Mouse (Mus musculus) c-Kit-negative CD71-positive TER-119-positive erythroid progenitor cells, embryonic 14.5 days (primary cell): ENCODE data around the gene Ndufb4.

ENCODE experiments used
- DNase-seq: peaks from one replicate; pipeline ENCODE4 v3.0.0-alpha.2; 2013; ENCODE audit warnings: low read depth, low spot score

The Ndufb4 gene

DNA sequence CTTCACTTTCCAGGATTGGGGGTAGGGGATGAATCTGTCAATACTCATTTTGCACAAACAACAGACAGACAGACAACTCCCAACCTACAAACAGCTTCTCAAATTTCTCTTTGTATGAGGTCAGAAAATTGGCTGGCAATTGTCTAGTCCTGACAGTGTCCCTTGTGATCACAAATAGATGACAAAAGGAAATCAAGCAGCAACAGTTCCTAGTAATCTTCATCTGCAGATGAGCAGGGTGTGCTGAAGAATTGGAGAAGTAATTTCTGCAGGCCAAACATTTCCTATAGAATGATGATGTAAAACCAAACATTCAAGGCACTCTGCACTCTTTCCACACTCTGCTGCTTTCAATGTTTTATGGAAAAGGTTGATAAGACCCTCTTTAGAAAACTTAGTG lies 16.5 kb downstream of the Ndufb4 start:
- no peak for DNase-seq

DNA sequence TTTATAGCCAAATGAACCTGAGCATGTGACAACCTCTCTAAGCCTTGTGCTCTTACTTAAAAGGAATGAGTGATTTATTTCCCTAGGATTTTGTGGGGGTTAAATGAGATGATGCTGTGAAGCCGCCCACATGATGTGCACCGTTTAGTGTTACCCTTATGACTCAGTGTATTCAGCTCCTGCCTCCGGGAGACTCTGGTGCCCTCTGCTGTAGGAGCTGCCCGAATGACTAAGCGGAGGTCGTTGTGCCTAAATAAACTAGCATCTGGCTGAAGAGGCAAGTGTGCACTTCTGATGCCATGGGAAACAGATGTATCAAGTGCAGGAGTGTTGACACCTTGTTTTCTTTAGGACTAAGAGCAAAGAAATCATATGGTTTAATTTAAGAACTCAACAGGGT lies 18.1 kb downstream of the Ndufb4 start:
- no peak for DNase-seq

DNA sequence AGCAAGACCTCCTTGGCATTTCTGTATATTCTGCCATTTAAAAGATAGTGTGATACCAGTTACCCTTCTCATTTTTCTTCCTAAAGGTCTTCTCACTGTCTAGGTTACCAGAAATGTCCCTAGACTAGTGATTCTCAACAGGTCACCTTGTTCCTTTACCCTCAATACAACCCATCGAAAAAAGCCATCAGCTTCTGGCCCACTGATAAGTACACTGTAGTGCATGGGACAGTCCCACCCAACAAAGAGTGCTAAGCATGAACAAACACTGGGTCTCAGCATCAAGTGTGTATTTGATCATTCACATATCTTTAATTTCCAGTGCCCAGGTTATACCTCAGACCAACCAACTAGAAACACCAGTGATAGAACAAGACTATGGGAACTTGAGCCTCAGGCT lies 19.2 kb downstream of the Ndufb4 start:
- DNase-seq = no peak

DNA sequence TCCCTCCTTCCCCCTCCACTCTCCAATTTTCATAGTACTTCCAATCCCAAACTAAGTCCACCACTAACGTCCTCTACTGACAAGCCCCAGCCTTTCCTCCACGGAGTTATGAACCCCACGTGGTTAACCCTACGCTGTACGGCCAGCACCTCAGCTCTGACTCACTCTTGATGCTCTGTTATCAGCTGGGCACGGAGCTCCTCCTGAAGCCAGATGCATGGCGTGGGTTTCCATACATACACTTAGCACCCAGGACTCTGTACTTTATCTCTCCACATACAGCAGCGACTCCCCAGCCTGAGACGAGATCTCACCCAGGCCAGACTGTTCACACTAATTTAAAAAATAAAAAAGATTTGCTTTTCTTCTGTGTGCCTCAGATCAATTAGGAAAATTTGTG lies 19.7 kb downstream of the Ndufb4 start:
- no peak for DNase-seq

DNA sequence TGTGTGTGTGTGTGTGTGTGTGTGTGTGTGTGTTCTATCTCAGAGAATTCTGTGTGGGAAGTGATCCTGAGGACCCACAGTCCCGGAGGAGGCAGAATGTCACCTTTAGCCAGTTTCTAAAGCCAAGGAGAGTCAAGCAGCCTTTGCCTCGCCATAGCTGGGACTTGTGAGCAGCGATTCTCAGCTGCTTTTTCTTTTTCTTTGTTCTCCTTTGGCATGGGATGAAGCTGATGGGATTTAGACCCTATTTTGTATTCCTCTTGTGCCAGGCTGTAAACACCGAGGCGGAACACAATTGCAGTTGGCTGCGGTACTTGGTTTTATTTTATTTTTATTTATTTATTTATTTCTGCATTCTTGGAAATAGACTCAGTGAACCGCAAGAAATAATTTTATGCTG lies 25.2 kb downstream of the Ndufb4 start:
- DNase-seq = no peak

DNA sequence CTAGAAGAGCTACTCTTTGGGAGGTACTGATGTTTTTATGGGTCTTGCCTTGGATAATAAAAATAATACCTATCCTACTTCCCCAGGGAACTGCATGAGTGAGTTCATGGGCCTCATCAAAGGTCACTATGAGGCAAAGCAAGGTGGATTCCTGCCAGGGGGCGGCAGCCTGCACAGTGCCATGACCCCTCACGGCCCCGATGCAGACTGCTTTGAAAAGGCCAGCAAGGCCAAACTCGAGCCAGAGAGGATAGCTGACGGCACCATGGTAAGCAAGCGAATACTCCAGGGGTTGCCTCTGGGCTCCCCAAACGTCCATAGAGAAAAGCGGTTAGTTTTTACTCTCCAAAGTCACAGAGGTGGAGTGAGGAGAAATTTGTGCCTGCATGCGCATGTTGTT lies 25.9 kb downstream of the Ndufb4 start:
- DNase-seq = no peak

DNA sequence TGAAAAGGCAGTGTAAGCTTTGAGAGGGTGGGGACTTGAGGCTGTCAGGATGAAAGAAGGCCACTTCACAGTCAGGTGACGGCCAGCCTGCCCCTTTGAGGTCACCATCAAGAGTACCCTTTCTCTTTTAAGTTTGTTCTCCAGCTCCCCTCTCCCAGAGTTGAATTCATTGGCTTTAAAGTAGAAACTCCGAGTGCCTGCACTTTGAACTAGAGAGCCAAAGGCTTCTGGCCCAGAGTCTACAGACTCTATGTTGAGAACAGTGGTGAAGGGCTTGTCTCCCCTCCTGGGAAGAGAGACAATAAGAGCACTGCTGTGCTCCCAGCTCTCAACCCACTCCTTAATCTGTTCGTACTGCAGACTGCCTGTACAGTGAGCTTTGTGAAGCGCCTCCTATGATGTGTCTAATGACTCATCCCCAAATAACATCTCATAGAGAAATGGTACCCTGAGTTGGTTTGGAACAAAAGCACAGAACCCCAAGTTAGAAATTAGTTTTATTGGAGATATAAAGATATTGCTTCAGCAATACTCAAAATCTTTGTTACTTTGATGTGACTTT lies 27.8 kb downstream of the Ndufb4 start:
- no peak for DNase-seq

DNA sequence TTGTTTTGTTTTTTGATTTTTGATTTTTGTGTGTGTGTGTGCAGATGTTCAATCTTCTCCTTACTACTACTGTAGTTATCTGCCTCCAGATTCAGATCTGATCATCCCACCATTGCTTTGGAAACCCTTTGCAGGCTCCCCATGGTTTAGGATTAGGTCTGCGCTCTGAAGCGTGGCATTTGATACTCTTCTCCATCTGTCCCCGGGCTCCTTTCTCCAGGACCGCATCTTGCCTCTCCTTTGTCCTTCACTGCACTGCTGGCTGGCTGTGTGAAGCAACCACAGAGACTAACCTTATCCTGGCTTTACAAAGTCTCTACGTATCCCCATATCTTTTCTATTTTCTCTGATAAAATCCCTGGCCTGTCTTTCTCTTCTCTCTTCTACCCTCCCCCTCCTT lies 31.3 kb downstream of the Ndufb4 start:
- no peak for DNase-seq

DNA sequence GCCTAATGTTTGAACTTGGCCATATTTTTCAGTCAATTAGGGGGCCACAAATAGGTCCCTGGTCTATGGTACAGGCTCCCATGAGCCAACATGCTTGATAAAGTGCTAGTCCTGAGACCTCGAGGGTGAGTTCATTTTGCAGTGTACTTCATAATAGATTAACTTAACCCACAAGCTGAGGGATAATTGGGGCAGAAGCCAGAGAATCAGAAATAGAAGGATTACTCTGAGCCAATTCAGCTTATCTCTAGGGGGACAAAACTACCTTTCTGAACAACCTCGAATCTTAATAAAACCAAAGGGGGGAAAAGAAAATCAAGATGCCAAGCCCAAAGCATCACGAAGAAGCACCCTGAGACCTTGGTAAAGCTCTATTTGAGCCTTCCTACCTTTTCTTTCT lies 31.9 kb downstream of the Ndufb4 start:
- DNase-seq = no peak

DNA sequence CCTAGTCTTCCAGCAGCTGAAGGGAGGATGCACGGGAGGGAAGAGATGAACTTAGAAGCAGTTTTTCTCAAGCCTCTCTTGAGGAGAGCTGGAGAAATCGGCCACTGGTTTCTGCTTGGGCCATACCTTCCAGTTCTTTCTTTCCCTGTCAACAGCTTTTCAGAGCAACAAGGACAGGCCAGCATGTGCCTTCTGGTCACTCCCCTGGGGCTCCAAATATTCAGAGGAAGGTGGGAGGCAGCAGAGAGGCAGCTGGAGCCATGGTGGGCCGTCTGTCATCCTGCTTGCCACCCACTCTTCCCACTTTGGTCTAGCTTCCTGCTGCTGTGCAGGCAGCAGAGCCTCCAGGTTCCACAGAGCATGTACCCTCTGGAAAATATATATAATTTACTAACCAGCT lies 36.6 kb downstream of the Ndufb4 start:
- no peak for DNase-seq

DNA sequence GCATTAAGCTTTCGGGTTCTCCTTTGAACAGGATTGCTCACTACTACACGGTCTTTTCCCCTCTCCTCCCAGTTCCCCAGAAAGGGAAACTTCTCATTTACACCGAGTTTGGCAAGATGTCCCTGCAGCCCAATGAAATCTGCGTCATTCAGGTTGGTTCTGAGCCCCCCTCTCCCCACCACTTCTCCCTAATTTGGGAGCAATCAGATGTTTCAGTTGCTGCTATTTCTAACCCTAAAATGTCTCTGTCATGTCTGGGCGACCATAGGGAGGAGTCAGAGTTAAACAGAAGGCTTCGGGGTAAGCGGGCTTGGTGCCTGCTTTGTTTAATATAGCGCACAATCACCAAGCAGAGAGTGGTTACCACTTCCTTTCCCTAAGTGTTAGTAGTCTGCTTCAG lies 38.1 kb downstream of the Ndufb4 start:
- DNase-seq = no peak

DNA sequence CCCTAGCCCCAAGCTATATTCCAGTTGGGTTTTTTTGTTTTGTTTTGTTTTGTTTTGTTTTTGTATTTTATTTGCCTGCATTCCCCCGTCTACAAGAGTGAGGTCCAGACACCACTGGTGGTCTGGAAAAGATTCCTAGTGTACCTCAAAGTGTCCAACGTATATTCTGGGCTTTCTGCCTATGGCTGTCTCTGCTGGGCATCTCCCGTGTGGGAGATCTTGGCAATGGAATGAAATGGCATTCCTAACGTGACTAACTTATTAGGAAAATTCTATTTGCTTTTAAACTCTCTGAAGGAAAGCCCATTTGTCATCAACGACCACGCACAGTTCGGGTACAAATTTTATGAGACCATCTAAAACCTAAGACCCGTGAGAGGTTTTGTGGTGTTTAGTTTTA lies 38.8 kb downstream of the Ndufb4 start:
- DNase-seq = no peak

DNA sequence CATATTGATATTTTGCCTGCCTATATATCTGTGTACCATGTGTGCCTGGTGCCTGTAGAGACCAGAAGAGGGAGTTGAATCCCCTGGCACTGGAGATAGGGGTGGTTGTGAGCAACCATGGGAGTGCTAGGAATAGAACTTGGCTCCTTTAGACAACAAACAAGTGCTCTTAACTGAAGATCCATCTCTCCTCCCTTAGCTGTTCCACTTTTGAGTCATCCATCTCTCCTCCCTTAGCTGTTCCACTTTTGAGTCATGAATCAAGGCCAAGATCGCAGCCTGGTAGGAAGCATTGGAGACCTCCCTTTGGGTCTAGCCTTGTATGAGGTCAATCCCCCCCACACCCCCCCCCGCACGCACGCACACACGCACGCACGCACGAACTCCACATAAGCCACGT lies 39.7 kb downstream of the Ndufb4 start:
- DNase-seq = no peak

DNA sequence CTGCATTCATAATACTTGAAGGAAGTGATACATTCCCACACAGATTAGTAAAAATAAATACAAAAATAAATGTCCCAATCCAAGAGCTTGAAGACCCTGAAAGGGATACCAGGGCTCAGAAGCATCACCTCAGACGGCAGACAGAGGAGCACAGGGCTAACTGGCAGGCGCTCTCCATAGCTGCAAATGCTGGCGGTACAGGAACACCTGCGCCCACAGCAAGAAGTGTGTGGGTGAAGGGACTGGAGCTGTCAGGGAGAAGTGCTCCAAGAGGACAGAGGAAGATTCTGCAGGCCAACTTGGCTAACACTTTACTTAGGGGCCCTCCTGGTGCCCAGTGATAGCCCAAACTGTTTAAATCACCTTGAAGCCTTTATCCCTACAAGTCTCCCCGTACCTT lies 42.2 kb downstream of the Ndufb4 start:
- DNase-seq = no peak

DNA sequence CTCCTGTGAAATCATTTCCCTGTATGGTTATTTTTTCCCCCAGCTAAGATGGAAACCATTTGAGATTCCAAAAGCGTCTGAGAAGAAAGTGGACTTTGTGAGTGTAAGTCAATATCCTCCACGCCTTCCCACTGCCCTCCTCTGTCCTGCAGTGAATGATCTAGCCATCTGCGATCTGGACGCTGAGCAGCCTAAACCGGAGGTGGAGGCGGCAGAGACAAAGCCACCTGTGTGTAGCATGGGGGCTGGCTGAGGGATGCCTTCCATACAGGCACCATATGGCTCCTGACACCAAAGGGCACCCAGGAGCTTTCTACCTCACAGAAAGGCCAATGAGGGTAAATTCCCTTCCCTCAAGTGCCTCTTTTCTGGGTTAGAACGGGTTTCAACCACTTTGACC lies 43.2 kb downstream of the Ndufb4 start:
- DNase-seq = no peak

DNA sequence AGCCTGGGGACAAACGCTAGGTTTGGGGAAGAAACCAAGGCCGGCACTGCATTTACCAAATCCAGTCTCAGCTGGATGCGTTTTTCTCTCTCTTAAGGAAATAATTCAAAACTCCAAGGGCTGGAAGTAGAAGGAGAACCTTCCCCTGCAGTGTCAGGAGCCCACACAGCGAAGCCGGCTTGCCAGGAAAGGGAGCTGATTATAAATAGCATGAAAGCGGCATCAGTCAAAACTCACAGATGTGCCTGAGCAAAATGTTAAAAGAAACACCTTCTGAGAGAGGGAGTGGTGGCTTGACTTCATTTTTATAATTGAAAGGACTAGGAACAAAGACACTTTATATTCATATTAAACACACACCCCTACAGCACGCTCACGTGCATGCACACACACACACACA lies 43.9 kb downstream of the Ndufb4 start:
- DNase-seq = no peak

DNA sequence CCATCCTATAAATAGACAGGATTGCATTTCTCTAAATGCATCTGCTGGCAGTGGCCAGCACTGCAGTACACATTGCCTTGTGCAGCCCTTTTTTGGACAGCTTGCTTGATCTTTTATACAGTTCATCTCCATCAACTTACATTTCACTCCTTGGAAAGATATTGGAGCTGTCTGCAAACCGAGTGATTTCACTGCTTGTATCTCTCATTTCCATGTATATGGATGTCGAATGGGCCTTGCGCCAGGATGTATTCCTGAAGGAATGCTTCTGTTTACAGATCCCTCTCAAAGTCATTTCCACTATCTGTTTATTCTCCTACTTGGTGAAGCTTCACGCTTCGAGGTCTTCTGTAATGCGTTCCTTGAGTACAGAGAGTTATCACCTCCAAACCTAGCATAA lies 50.0 kb downstream of the Ndufb4 start:
- DNase-seq = no peak

DNA sequence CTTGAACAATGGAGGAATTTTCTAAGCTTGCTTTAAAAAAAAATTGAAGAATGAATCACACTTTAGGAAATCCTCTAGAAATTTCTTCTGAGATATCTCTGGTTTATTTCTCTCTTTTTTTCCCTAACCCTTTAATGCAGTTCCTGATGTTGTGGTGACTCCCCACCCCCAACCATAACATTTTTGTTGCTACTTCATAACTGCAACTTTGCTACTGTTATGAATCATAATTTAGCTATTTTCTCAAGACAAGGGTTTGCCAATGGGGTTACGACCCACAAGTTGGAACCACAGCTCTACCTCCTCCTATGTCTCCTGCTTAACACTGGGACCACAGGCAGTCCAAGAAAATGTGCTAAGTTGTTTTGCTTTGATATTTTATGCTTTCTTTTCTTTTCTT lies 50.8 kb downstream of the Ndufb4 start:
- DNase-seq = no peak

DNA sequence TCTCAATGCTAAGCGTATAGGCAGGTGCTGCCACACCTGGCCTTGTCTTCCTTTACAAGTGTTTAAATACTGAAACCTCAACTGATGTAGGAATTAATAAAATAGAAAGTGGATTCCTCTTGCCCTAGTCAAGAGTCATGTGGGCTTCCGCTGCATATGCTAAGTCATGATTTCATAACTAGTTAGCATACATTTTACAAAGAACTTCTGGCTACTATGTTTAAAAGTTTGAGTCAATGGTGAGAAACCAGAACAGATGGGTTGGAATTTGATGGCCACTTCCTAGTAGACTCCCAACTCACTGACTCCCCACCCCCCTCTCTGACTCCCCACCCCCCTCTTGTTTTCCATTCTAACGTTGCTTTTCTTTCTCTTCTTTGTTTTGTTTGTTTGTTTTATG lies 54.9 kb downstream of the Ndufb4 start:
- no peak for DNase-seq

DNA sequence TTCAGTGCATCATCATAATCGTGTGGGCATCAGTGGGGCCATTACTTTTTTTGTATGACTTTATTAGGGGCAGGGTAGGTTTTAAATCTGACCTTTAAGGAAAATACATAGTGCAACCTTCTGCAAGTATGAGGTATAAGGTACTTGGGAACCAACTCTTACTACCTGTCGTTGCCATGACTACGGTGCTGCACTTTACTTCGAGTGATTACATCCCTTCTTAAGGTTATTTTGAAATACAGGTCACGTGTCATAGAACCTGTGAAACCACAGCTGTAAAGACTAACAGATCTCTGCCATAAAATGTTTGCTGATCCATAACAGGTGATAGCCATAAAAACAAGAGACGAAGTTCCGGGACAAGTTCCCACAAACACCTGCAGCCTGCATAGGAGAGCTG lies 55.8 kb downstream of the Ndufb4 start:
- DNase-seq = no peak

DNA sequence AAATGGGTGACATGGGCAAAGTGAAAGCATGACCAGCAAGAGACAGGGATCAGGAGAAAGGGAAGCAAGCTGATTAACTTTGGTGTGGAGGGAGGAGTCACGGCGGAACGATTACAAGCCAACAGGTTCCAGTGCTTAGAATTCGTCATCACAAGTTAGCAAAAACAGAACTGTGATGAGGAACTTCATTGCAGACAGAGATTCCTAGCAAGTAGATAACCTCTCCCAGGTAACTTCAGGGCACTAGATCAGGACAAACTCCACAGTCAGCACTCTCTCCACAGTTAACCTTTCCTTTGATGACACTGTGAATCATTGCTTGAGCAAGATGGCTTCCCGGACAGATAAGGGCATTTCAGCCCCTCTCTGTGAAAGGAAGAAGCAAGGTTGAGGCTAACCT lies 56.8 kb downstream of the Ndufb4 start:
- no peak for DNase-seq
